Mouse (Mus musculus): ENCODE results near the gene Gm43552. TPM values are rescaled to one million over a fixed set of nuclear protein-coding genes. Genes with fewer than 3 reads are reported as not detected.

Gene Gm43552
- polyA plus RNA-seq, 1 experiment: not detected

DNA sequence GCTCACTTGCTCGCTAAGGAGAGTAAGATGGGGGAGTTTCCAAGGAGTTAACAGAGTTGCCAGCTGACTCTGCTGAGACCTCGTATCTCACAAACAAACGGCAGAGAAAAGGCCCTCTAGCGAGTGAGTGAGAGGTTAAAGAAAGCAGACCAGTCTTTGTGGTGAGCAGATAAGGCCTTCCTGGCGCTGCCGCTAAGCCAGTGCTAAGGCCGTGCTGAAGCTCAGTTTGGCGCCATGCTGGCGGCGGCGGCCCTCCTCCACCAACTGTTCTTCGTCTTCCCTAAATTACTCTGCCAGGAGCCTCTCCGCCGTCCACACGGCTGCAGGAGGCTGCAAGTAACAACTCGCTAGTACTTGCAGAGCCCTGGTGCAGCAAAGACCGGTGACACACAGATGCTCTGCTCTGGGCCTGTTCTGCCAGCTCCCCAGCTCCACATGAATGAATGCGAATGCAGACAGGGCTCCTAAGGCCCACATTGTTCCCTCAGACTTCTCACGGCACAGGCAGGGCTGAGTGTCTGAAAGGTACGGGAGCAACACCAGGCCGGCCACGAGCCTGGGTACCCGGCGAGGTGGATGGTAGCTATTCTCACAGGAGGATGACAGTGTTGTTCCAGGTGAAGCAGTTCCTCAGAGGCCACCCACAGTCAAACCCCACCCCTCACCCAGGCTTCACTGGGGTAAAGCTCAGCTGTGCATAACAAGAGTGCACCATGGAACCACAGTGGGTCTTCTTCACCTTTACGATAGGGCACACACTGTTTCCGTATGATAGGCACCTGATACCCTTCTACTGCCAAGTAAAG is 76.8 kb downstream of the Gm43552 start:
- Histone ChIP-seq H3K9ac (ENCODE audit: low read depth, poor library complexity, severe bottlenecking) (peak overlapping the region; percentile 32), H3K4me1 (ENCODE audit: control insufficient read depth, insufficient read depth, low read length) (peaks cover 1% of the 10 kb centered on the region), H3K27me3 (ENCODE audit: control insufficient read depth, insufficient read depth, low read length, poor library complexity, severe bottlenecking) (no peaks in the 10 kb centered on the region), H3K4me3 (ENCODE audit: low read depth, low read length) (peak overlapping the region; percentile 39), H3K9me3 (replicated peaks; ENCODE audit: control insufficient read depth, insufficient read depth, low read length, poor library complexity, severe bottlenecking) (no peaks in the 10 kb centered on the region), H3K27ac (ENCODE audit: insufficient read depth, low read length) (0 out of 2 replicates have a peak overlapping the region, but pooled peaks have one; percentile 9), H3K36me3 (ENCODE audit: control insufficient read depth, insufficient read depth, low read length, poor library complexity, severe bottlenecking) (no peaks in the 10 kb centered on the region)
- TF ChIP-seq POLR2A (IDR thresholded peaks at IDR 0.05; ENCODE audit: insufficient read depth, low read length) (no peak), EP300 (IDR thresholded peaks at IDR 0.05; ENCODE audit: insufficient read depth, low read depth, low read length) (no peak), CTCF (IDR thresholded peaks at IDR 0.05; ENCODE audit: low read depth, low read length) (no peak)

DNA sequence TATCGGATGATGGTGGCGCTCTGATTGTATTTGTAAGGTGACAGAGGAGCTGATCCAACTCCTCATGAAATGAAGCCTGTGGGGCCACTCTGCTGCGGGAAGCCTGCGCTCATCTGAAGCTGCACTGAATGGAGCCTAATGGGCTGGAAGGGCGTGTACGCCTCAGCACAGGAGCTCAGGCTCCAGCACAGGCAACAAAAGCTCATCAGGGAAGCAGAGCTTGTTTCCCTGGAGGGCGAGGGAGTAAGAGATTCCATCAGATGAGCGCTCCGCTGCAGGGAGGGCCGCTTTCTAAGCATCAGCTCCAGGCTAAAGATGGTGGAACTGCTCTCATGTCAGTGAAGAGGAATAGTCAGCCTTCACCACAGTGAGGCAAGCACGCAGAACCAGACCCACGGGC is 84.6 kb downstream of the Gm43552 start:
- Histone ChIP-seq H3K9ac (ENCODE audit: low read depth, poor library complexity, severe bottlenecking) (no peak overlapping the region), H3K4me1 (ENCODE audit: control insufficient read depth, insufficient read depth, low read length) (peaks cover 2% of the 10 kb centered on the region), H3K4me3 (ENCODE audit: low read depth, low read length) (no peak overlapping the region), H3K9me3 (replicated peaks; ENCODE audit: control insufficient read depth, insufficient read depth, low read length, poor library complexity, severe bottlenecking) (no peaks in the 10 kb centered on the region), H3K27ac (ENCODE audit: insufficient read depth, low read length) (no peak overlapping the region), H3K36me3 (ENCODE audit: control insufficient read depth, insufficient read depth, low read length, poor library complexity, severe bottlenecking) (0 out of 2 replicates have a peak, but pooled peaks cover 2% of the 10 kb centered on the region), H3K27me3 (ENCODE audit: control insufficient read depth, insufficient read depth, low read length, poor library complexity, severe bottlenecking) (no peaks in the 10 kb centered on the region)
- TF ChIP-seq POLR2A (IDR thresholded peaks at IDR 0.05; ENCODE audit: insufficient read depth, low read length) (no peak), EP300 (IDR thresholded peaks at IDR 0.05; ENCODE audit: insufficient read depth, low read depth, low read length) (peak; percentile 52; the same call in 1 of the 2 replicates), CTCF (IDR thresholded peaks at IDR 0.05; ENCODE audit: low read depth, low read length) (no peak)

DNA sequence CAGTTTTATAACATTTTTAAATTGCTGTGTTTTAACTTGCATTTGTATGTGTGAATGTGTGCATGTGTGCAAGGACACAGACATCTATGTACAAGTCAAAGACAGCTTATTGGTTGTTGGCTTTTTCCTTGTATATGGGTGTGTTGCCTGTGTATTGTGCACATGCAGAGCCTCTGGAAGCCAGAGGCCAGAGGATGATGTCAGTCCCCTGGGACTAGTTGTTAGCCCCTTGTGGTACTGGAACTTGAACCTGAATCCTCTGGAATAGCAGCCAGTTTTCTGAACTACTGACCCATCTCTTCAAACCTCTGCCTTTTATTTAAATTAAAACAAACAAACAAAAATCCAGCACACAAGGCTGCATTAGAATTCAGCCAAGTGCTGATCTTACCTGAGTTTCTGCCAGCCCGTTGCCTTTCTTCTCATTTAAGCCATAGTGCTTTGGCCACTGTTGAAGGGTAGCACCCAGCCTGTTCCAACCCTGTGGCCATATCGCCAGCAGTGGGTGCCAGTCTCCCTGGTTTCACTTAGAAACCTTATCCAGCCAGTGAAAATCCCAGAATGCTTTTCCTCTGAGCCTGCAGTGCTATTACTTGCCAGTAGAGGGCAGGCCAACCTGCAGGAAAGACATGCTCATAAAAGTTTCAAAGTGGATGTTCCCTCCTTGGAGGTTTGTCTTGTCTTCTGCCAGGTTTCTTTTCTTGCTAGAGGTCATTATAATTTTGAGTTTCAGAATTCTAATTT is 91.2 kb downstream of the Gm43552 start:
- Histone ChIP-seq H3K4me1 (ENCODE audit: control insufficient read depth, insufficient read depth, low read length) (no peaks in the 10 kb centered on the region), H3K9ac (ENCODE audit: low read depth, poor library complexity, severe bottlenecking) (no peak overlapping the region), H3K4me3 (ENCODE audit: low read depth, low read length) (no peak overlapping the region), H3K9me3 (replicated peaks; ENCODE audit: control insufficient read depth, insufficient read depth, low read length, poor library complexity, severe bottlenecking) (no peaks in the 10 kb centered on the region), H3K27me3 (ENCODE audit: control insufficient read depth, insufficient read depth, low read length, poor library complexity, severe bottlenecking) (no peaks in the 10 kb centered on the region), H3K36me3 (ENCODE audit: control insufficient read depth, insufficient read depth, low read length, poor library complexity, severe bottlenecking) (peaks cover 2% of the 10 kb centered on the region; the same call in 1 of the 2 replicates), H3K27ac (ENCODE audit: insufficient read depth, low read length) (no peak overlapping the region)
- no peak for TF ChIP-seq EP300 (IDR thresholded peaks at IDR 0.05; ENCODE audit: insufficient read depth, low read depth, low read length)
- TF ChIP-seq POLR2A (IDR thresholded peaks at IDR 0.05; ENCODE audit: insufficient read depth, low read length): no peak
- TF ChIP-seq CTCF (IDR thresholded peaks at IDR 0.05; ENCODE audit: low read depth, low read length): peak; percentile 65

DNA sequence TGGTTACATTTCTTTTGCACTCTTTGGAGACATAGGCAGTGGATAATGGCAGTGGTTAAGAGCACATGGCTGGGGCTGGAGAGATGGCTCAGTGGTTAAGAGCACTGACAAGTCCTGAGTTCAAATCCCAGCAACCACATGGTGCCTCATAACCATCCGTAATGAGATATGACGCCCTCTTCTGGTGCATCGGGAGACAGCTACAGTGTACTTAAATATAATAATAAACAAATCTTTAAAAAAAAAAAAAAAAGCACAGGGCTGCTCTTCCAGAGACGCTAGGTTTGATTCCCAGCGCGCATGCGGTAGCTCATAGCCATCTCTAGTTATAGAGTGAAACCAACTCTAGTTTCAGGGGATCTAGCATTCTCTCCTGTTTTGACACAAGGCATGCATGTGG is 98.2 kb downstream of the Gm43552 start:
- Histone ChIP-seq H3K4me3 (ENCODE audit: low read depth, low read length) (no peak overlapping the region), H3K36me3 (ENCODE audit: control insufficient read depth, insufficient read depth, low read length, poor library complexity, severe bottlenecking) (peaks cover 17% of the 10 kb centered on the region), H3K9ac (ENCODE audit: low read depth, poor library complexity, severe bottlenecking) (no peak overlapping the region), H3K9me3 (replicated peaks; ENCODE audit: control insufficient read depth, insufficient read depth, low read length, poor library complexity, severe bottlenecking) (no peaks in the 10 kb centered on the region), H3K27me3 (ENCODE audit: control insufficient read depth, insufficient read depth, low read length, poor library complexity, severe bottlenecking) (no peaks in the 10 kb centered on the region), H3K4me1 (ENCODE audit: control insufficient read depth, insufficient read depth, low read length) (no peaks in the 10 kb centered on the region), H3K27ac (ENCODE audit: insufficient read depth, low read length) (no peak overlapping the region)
- TF ChIP-seq EP300 (IDR thresholded peaks at IDR 0.05; ENCODE audit: insufficient read depth, low read depth, low read length) (no peak), CTCF (IDR thresholded peaks at IDR 0.05; ENCODE audit: low read depth, low read length) (no peak), POLR2A (IDR thresholded peaks at IDR 0.05; ENCODE audit: insufficient read depth, low read length) (no peak)

DNA sequence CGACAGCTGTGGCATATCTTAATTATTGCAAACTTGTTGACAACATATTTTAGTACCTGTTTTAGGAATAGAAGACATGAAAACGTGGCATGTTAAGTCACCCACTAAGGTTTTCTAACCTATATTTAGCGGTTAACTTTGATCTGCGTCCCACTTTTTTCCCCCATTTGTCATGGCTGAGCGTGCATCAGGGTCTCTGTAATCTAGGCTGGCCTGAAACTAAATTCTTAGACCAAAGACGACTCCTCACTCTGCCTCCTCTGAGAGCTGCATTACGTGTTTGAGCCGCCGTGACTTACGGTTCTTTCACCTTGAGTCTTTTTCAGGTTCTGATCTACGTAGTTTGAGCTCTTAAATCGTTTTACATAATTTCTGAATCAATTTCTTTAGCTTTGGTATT is 100.9 kb downstream of the Gm43552 start:
- Histone ChIP-seq H3K9me3 (replicated peaks; ENCODE audit: control insufficient read depth, insufficient read depth, low read length, poor library complexity, severe bottlenecking) (no peaks in the 10 kb centered on the region), H3K9ac (ENCODE audit: low read depth, poor library complexity, severe bottlenecking) (peak overlapping the region; percentile 43), H3K4me1 (ENCODE audit: control insufficient read depth, insufficient read depth, low read length) (no peaks in the 10 kb centered on the region), H3K27ac (ENCODE audit: insufficient read depth, low read length) (no peak overlapping the region), H3K4me3 (ENCODE audit: low read depth, low read length) (peak overlapping the region; percentile 64), H3K36me3 (ENCODE audit: control insufficient read depth, insufficient read depth, low read length, poor library complexity, severe bottlenecking) (peaks cover 36% of the 10 kb centered on the region), H3K27me3 (ENCODE audit: control insufficient read depth, insufficient read depth, low read length, poor library complexity, severe bottlenecking) (no peaks in the 10 kb centered on the region)
- TF ChIP-seq POLR2A (IDR thresholded peaks at IDR 0.05; ENCODE audit: insufficient read depth, low read length) (no peak), CTCF (IDR thresholded peaks at IDR 0.05; ENCODE audit: low read depth, low read length) (no peak), EP300 (IDR thresholded peaks at IDR 0.05; ENCODE audit: insufficient read depth, low read depth, low read length) (no peak)

All from ES-Bruce4 (cell line).